Mouse (Mus musculus) stomach, postnatal 0 days (tissue): ENCODE results near the gene Slc16a4.

ENCODE experiments used
- CTCF ChIP-seq: IDR thresholded peaks from 2 replicates; pipeline ENCODE4 v1.5.1; 2016; ENCODE audit warnings: antibody characterized with exemption, low read depth, mild to moderate bottlenecking, moderate library complexity
- EP300 ChIP-seq: optimal IDR thresholded peaks from 2 replicates; pipeline ENCODE3; 2016; ENCODE audit warnings: antibody characterized with exemption

- no peak for TF ChIP-seq CTCF
- TF ChIP-seq EP300 = no peak
These were observed 4.8 kb downstream of the Slc16a4 start for GRCm38 (mm10) chr3:107295672-107296360.
